Mouse (Mus musculus): Measurements from ENCODE around the gene Spg7. TPM values are rescaled to one million over a fixed set of nuclear protein-coding genes. Genes with fewer than 3 reads are reported as not detected.
A peak's percentile ranks its signal among the peaks of the same experiment; 100 is the strongest.

Gene Spg7
- polyA plus RNA-seq, 1 experiment from 2014 or later = 143 TPM

- in situ Hi-C loops (cut with MboI; ENCODE audit: low pct_unique_long_range_greater_than_20kb) = no loop called here
- no peaks in the 10 kb centered on the region for H3K27me3 ChIP-seq
- CTCF ChIA-PET = interaction anchor here (1.0 kb wide), 1 partner anchor 16 kb away, joined by 3 read pairs; the partner anchor contains the start of gene Sult5a1
- POLR2A ChIA-PET = no interaction called here
- no peak for ATAC-seq
- DNase-seq (ENCODE audit: low read depth, low spot score) = peak; percentile 46
- no peak for TF ChIP-seq CTCF (IDR thresholded peaks at IDR 0.05)
These were observed 79.2 kb downstream of the Spg7 start for GRCm38 (mm10) chr8:123141741-123142462.

DNA sequence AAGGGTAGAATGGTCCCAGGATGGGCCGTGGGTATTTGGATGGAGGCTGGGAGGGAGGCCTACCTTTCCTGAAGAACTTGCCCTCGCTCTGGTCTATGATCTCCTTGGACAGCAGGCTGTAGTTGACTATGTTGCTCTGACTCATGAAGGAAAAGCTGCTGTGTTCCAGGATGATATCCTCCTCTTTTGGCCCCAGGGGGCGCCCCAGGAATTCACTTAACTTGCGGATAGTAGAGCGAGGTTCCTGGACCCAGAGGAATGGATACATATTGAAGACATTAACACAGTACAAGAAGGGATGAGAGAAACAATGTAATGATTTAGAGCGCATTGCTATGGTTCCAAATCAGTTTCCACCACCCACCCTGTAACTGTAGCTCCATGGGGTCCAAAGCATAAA lies 82.5 kb downstream of the Spg7 start:
- peaks cover 3% of the 10 kb centered on the region for H3K27me3 ChIP-seq
- CTCF ChIA-PET = interaction anchor here (1.2 to 2.0 kb wide), 4 partner anchors 10 to 46 kb away, joined by 4 to 10 read pairs (median 6); no protein-coding TSS in a partner anchor

GRCm38 (mm10) chr8:123146390-123146789 lies 83.6 kb downstream of the Spg7 start:
- no peak for DNase-seq (ENCODE audit: low read depth, low spot score)
- ATAC-seq = no peak
- peaks cover 3% of the 10 kb centered on the region for H3K27me3 ChIP-seq
- TF ChIP-seq CTCF (IDR thresholded peaks at IDR 0.05) = no peak
- CTCF ChIA-PET = interaction anchor here (1.2 to 2.7 kb wide), 5 partner anchors 9 to 45 kb away, joined by 4 to 10 read pairs (median 6); no protein-coding TSS in a partner anchor
- POLR2A ChIA-PET = interaction anchor here (0.6 kb wide), 1 partner anchor 681 kb away, joined by 3 read pairs; no protein-coding TSS in a partner anchor
- in situ Hi-C loops (cut with MboI; ENCODE audit: low pct_unique_long_range_greater_than_20kb) = no loop called here

More for the DNA sequence above, 82.5 kb downstream of the Spg7 start:
- POLR2A ChIA-PET = no interaction called here
- DNase-seq (ENCODE audit: low read depth, low spot score) (no peak), ATAC-seq (no peak)
- in situ Hi-C loops (cut with MboI; ENCODE audit: low pct_unique_long_range_greater_than_20kb) = no loop called here
- no peak for TF ChIP-seq CTCF (IDR thresholded peaks at IDR 0.05)

Other genes starting within 250 kb of the Spg7 start
- gene Cdh15, start 215.0 kb upstream of the Spg7 start, polyA plus RNA-seq (2021) = 0.12 TPM
- gene Ankrd11, start 20.7 kb upstream of the Spg7 start, polyA plus RNA-seq (2021) = 76.4 TPM
- 1,017 TPM for gene Rpl13, start 39.4 kb downstream of the Spg7 start, polyA plus RNA-seq (2021)
- gene Cpne7, start 54.4 kb downstream of the Spg7 start, polyA plus RNA-seq (2021) = 0.05 TPM
- gene Sult5a1, start 95.4 kb downstream of the Spg7 start, polyA plus RNA-seq (2021) = 0.05 TPM
- not detected for gene Dpep1, start 123.3 kb downstream of the Spg7 start, polyA plus RNA-seq (2021)
- 133 TPM for gene Chmp1a, start 149.8 kb downstream of the Spg7 start, polyA plus RNA-seq (2021)
- gene Spata33, start 149.9 kb downstream of the Spg7 start, polyA plus RNA-seq (2021) = 5.4 TPM
- gene Cdk10, start 161.9 kb downstream of the Spg7 start, polyA plus RNA-seq (2021) = 55.8 TPM
- gene Spata2l, start 173.3 kb downstream of the Spg7 start, polyA plus RNA-seq (2021) = 4.7 TPM
- gene Zfp276, start 191.3 kb downstream of the Spg7 start, polyA plus RNA-seq (2021) = 22.3 TPM
- gene Vps9d1, start 191.4 kb downstream of the Spg7 start, polyA plus RNA-seq (2021) = 22.1 TPM

Measured in Patski (cell line).